Mouse (Mus musculus): Measurements from ENCODE around the gene Hist1h1d.

DNA sequence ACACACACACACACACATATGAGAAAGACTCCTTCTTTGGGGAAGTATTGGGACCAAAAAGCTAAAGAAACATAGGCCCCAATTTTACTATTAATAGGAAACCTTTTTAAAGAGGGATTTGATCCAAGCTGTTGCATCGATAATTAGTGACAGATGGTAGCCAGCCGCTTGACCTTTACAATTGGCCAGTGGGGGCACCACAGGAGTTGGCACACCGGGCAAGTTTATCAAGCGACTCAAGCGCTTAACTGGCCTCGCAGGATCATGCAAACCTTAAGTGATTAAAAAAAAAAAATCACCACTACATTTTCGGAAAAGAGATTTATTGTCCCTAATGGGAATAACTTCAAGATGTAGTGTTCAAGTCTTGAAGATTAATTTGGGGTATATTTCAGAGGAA is 39.6 kb downstream of the Hist1h1d start:
- TF ChIP-seq GATA1 (IDR thresholded peaks at IDR 0.05; ENCODE audit: low read depth, low read length), result no peak
- TF ChIP-seq POLR2A (IDR thresholded peaks at IDR 0.05; ENCODE audit: control insufficient read depth in 1 of 2, insufficient read depth in 1 of 2, low read depth in 1 of 2, low read length in 2 of 2, poor library complexity in 1 of 2), result no peak
- no peak for TF ChIP-seq POLR2AphosphoS2 (IDR thresholded peaks at IDR 0.05; ENCODE audit: low read length)
- no peak for TF ChIP-seq GABPA (IDR thresholded peaks at IDR 0.05; ENCODE audit: low read depth, low read length)
- TF ChIP-seq KAT2A (conservative IDR thresholded peaks at IDR 0.05; ENCODE audit: low read depth, low read length), result no peak
- no peak for TF ChIP-seq MYC (IDR thresholded peaks at IDR 0.05; ENCODE audit: low read depth, low read length)
- TF ChIP-seq CTCF (IDR thresholded peaks at IDR 0.05 in 2 of 3, conservative IDR thresholded peaks at IDR 0.05 in 1 of 3; ENCODE audit: control insufficient read depth in 1 of 3, insufficient read depth in 1 of 3, low read depth in 2 of 3, low read length in 3 of 3, poor library complexity in 1 of 3, severe bottlenecking in 1 of 3), result no peak
- TF ChIP-seq HCFC1 (IDR thresholded peaks at IDR 0.05; ENCODE audit: low read depth, low read length), result no peak
- TF ChIP-seq ELF1 (IDR thresholded peaks at IDR 0.05; ENCODE audit: low read depth, low read length), result no peak
- TF ChIP-seq CHD1 (IDR thresholded peaks at IDR 0.05; ENCODE audit: low read depth, low read length), result no peak
